Mouse (Mus musculus) hindbrain, embryonic 11.5 days (tissue): ENCODE data around the gene Mad2l2. TPM values are rescaled to one million over a fixed set of nuclear protein-coding genes. Genes with fewer than 3 reads are reported as not detected.

Experiments
- ATAC-seq: fragments of 200-750 bp; cut with Nextera tagmentation; 2 replicates; pipeline ENCODE4 v1.8.0; 2017; ENCODE audit warnings: mild to moderate bottlenecking, moderate TSS enrichment, moderate library complexity; ENCODE audit not compliant: low FRiP score
- DNase-seq: peaks from one replicate; pipeline ENCODE4 v3.0.0-alpha.2; 2015; ENCODE audit warnings: low spot score
- H3K27ac ChIP-seq: fragments of 300-500 bp; sonication (generic); 2 replicates; pipeline ENCODE4 v1.5.1; 2014; ENCODE audit warnings: mild to moderate bottlenecking, low read depth, low read length
- H3K27me3 ChIP-seq: fragments of 300-500 bp; sonication (generic); 2 replicates; pipeline ENCODE4 v1.6.1; 2014; ENCODE audit warnings: mild to moderate bottlenecking, low read length, moderate library complexity, mixed read lengths; ENCODE audit not compliant: control insufficient read depth, insufficient read depth
- H3K36me3 ChIP-seq: fragments of 300-500 bp; sonication (generic); 2 replicates; pipeline ENCODE4 v1.6.1; 2014; ENCODE audit warnings: mild to moderate bottlenecking, low read length, moderate library complexity, mixed read lengths; ENCODE audit not compliant: control insufficient read depth, insufficient read depth
- H3K4me1 ChIP-seq: fragments of 300-500 bp; sonication (generic); replicated peaks from 2 replicates; pipeline ENCODE4 v1.6.1; 2014; ENCODE audit warnings: low read length, mixed read lengths; ENCODE audit not compliant: control insufficient read depth, insufficient read depth
- H3K4me2 ChIP-seq: fragments of 300-500 bp; sonication (generic); replicated peaks from 2 replicates; pipeline ENCODE4 v1.6.1; 2014; ENCODE audit warnings: mild to moderate bottlenecking, low read depth, low read length
- H3K4me3 ChIP-seq: fragments of 300-500 bp; sonication (generic); 2 replicates; pipeline ENCODE4 v1.5.1; 2014; ENCODE audit warnings: low read depth, low read length
- H3K9ac ChIP-seq: fragments of 300-500 bp; sonication (generic); 2 replicates; pipeline ENCODE4 v1.6.1; 2014; ENCODE audit warnings: low read depth, low read length
- H3K9me3 ChIP-seq: fragments of 300-500 bp; sonication (generic); 2 replicates; pipeline ENCODE4 v1.6.1; 2016; ENCODE audit warnings: low read length; ENCODE audit not compliant: control insufficient read depth
- WGBS: fragments of 180-500 bp; shearing (Covaris S2); extraction: QIAGEN DNeasy Blood & Tissue Kit; methylation state at CpG from one replicate; pipeline ENCODE4 v1.1.7; 2014; 5-methylcytosine and 5-hydroxymethylcytosine counted together
- polyA plus RNA-seq: library from polyadenylated mRNA; unstranded; fragments of >200 nt; fragmentation: Nextera tagmentation; extraction: Ambion mirVana; gene quantifications from 2 replicates; pipeline ENCODE4 v1.2.1, GENCODE M21; 2014

Gene Mad2l2
- polyA plus RNA-seq, 1 experiment from 2014 or later: 88.2 TPM

DNA sequence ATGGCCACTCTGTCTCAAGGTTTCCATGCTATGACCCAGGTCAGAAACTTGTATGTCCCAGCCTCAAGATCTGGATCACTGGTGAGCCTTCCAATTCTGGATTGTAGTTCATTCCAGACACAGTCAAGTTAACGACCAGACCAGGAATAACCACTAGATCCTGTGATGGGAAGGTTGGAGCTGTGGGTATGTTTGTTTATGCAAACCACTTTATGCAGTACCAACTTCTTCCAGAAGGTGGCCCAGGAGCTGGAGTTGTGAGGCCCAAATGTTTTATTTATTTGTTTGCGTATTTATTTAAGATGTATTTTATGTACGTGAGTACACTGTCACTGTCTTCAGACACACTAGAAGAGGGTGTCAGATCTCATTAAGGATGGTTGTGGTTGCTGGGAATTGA, 24.8 kb downstream of the Mad2l2 start:
- H3K36me3 ChIP-seq: peaks cover 5% of the 10 kb centered on the region; the same call in 1 of the 2 replicates
- no peak overlapping the region for H3K27ac ChIP-seq
- no peak overlapping the region for H3K9ac ChIP-seq
- DNase-seq: peak; percentile 76
- H3K27me3 ChIP-seq: no peaks in the 10 kb centered on the region
- WGBS: 67% methylated on average over 3 of the region's 3 CpGs
- ATAC-seq: no peak
- H3K4me3 ChIP-seq: no peak overlapping the region
- H3K4me2 ChIP-seq: no peak overlapping the region
- H3K9me3 ChIP-seq: no peaks in the 10 kb centered on the region
- peaks cover 6% of the 10 kb centered on the region for H3K4me1 ChIP-seq

DNA sequence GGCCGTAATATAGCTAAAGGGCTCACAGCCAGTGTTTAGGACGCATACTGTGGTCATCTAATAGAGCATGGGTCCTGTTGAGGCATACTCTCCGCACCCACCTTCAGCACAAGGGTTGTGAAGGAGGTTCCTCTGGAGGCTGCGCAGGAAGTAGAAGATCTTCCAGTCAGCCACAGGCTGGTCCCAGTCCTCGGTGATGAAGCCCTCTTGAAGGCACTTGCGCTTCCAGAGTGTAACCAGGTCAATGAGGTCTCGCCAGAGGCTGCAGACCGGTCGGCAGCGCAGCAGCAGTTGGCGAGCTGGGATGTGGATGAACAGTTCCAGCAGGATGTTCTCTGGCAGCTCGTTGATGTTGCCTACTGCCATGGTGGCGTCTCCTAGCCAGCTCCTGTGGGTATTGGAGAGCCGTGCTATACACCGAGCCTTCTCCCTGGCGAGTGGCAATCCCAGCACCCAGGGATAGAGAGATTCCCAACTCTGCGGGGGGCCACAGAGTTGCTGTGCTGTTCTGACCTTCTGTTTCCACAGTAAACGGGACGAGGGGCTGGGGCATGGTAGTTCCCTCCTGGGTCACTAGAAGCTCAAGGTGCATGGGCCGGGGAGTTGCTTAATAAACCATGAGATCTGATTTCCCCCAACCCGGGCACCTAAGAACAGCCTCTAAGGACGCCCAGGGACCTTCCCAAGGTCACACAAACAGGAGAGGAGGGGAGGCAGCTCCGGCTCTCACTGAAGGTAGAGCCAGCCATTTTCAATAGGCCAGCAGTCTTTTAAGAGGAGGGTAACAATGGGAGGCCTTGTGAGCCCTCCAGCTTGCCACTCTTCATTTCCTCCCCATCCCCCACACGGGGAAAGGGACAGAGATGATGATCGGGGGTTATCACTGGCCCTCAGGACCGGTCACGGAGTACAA, 28.5 kb downstream of the Mad2l2 start:
- H3K4me3 ChIP-seq: peak overlapping the region; percentile 73
- H3K27ac ChIP-seq: peak overlapping the region; percentile 91
- peak overlapping the region; percentile 93 for H3K4me2 ChIP-seq
- H3K9ac ChIP-seq: peak overlapping the region; percentile 85
- WGBS: 24% methylated on average over 27 of the region's 27 CpGs
- H3K36me3 ChIP-seq: peaks cover 5% of the 10 kb centered on the region; the same call in 1 of the 2 replicates
- DNase-seq (peak; percentile 73), ATAC-seq (peak; percentile 25; the same call in 1 of the 2 replicates)
- no peaks in the 10 kb centered on the region for H3K9me3 ChIP-seq
- peaks cover 27% of the 10 kb centered on the region for H3K27me3 ChIP-seq
- peaks cover 8% of the 10 kb centered on the region for H3K4me1 ChIP-seq

DNA sequence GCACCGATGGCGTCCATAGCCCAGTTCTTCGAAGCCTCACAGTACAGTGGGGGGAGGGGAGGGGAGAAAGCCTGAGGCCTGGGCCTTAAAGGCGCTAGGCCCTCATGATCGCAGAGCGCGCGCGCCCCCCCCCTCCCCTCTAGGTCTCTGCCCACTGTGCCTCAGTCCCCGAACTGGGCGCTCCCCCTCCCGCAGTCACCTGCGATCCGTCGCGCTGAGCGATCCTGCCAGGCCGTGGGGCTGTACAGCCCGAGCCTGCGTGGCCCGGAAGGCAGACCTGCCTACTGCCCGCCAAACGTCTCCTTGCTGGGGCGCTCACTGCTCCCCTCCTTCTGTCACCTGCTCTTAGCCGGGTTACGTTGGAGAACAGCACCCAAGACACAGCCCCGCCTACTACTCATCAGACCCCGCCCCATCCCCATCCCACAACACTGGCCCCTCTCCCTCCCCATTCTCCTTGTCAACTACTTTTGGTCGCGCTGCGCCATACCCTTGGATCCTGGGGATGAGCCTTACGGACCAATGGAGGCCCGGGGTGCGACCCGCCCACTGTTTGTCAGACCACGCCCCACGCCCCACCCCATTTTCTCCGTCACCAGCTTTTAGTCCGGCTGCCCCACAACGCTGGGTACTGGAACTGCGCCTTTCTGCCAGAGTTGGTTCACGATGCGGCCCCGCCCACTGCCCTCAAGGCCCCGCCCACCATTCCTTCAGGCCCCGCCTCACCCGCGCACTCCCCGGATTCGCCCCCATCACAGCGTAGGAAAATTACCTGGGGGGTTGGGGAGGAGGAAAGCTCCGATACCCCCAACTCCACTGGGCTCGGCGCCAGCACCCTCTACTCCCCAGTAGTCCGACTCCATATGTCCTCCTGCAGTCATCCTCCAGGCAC, 29.6 kb downstream of the Mad2l2 start:
- Histone ChIP-seq H3K4me3 (peak overlapping the region; percentile 73), H3K9me3 (no peaks in the 10 kb centered on the region), H3K4me2 (peak overlapping the region; percentile 93), H3K4me1 (peaks cover 14% of the 10 kb centered on the region), H3K36me3 (peaks cover 5% of the 10 kb centered on the region; the same call in 1 of the 2 replicates), H3K27me3 (peaks cover 38% of the 10 kb centered on the region), H3K27ac (peak overlapping the region; percentile 91), H3K9ac (peak overlapping the region; percentile 85)
- peak; percentile 97 for DNase-seq
- ATAC-seq: peak; percentile 92
- WGBS: under 1% methylated on average over 44 of the region's 55 CpGs

GRCm38 (mm10) chr4:148160436-148161390, 30.5 kb downstream of the Mad2l2 start, which contains the start of the genes Fbxo44 and Fbxo2:
Fbxo44 (minus strand) TSS chr4:148160482.
Fbxo2 (plus strand) TSS chr4:148160621.
- Histone ChIP-seq H3K4me3 (peak within 1 kb of the TSS; percentile 73), H3K9me3 (no peaks in the 10 kb centered on the region), H3K4me2 (peak within 1 kb of the TSS; percentile 93), H3K4me1 (peaks cover 14% of the 10 kb centered on the region), H3K27ac (peak within 1 kb of the TSS; percentile 91), H3K9ac (peak within 1 kb of the TSS; percentile 85), H3K36me3 (peaks cover 5% of the 10 kb centered on the region; the same call in 1 of the 2 replicates), H3K27me3 (peaks cover 48% of the 10 kb centered on the region)
- ATAC-seq: no peak; the same call in 1 of the 2 replicates
- peak; percentile 61 for DNase-seq
- 1% methylated on average over 43 of the region's 43 CpGs for WGBS

DNA sequence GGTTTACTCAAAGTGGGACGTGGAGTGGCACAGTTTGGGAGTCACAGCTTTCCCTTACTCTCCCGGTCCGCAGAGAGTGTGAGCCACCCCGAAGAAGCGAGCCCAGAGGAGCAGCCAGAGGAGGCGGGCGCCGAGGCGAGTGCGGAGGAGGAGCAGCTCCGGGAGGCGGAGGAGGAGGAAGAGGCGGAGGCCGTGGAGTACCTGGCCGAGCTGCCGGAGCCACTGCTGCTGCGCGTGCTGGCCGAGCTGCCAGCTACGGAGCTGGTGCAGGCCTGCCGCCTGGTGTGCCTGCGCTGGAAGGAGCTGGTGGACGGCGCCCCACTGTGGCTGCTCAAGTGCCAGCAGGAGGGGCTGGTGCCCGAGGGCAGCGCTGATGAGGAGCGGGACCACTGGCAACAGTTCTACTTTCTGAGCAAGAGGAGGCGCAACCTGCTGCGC, 33.8 kb downstream of the Mad2l2 start:
- Histone ChIP-seq H3K27me3 (peaks cover 60% of the 10 kb centered on the region), H3K36me3 (no peaks in the 10 kb centered on the region), H3K9ac (0 out of 2 replicates have a peak overlapping the region, but pooled peaks have one; percentile 34), H3K4me3 (peak overlapping the region; percentile 27), H3K4me1 (peaks cover 12% of the 10 kb centered on the region; the same call in 1 of the 2 replicates), H3K9me3 (no peaks in the 10 kb centered on the region), H3K4me2 (peak overlapping the region; percentile 52), H3K27ac (no peak overlapping the region)
- ATAC-seq (no peak), DNase-seq (peak; percentile 78)
- WGBS: under 1% methylated on average over 28 of the region's 29 CpGs

DNA sequence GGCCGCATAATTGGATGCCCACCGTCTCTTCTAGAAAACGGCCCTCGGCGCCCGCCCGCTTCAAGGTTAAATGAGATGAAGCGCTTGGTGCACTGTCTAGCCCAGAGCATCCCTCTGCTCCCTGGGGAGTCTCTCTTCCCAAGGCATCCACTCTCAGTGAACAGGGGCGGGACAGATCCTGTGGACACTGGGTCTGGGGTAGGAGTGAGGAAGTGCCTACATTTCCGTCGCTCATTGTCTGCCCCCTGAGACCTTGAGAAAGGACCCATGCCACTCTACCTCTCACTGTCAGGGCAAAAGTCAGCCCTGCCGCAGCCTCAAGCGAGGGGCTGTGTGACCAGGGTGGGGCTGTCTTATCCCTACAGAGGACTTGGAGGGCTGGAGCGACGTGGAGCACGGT, 34.3 kb downstream of the Mad2l2 start:
- WGBS: under 1% methylated on average over 16 of the region's 16 CpGs
- Histone ChIP-seq H3K4me1 (peaks cover 12% of the 10 kb centered on the region; the same call in 1 of the 2 replicates), H3K27ac (no peak overlapping the region), H3K36me3 (no peaks in the 10 kb centered on the region), H3K9ac (no peak overlapping the region), H3K9me3 (no peaks in the 10 kb centered on the region), H3K4me3 (peak overlapping the region; percentile 27; the same call in 1 of the 2 replicates), H3K27me3 (peaks cover 60% of the 10 kb centered on the region), H3K4me2 (peak overlapping the region; percentile 52)
- no peak for DNase-seq
- no peak for ATAC-seq

DNA sequence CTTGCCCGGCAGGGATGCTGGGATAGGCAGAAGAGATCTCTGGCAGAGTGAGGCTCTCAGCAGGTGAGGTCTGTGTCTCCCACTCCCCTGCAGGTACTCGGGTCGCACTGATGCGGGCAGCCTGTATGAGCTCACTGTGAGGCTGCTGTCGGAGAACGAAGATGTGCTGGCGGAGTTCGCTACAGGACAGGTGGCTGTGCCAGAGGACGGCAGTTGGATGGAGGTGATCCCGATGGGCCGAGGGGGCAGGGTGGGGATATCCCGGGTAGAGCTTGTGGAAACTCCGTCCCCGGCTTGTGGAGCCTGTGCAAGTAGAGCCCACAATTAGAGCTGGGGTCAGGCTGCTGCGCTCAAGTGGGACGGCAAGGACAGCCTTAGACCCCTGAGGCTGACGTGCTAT, 35.4 kb downstream of the Mad2l2 start:
- peaks cover 12% of the 10 kb centered on the region; the same call in 1 of the 2 replicates for H3K4me1 ChIP-seq

More for the DNA sequence above, 35.4 kb downstream of the Mad2l2 start:
- peaks cover 61% of the 10 kb centered on the region for H3K27me3 ChIP-seq
- 0 out of 2 replicates have a peak overlapping the region, but pooled peaks have one; percentile 13 for H3K4me3 ChIP-seq
- DNase-seq (no peak), ATAC-seq (no peak)
- no peak overlapping the region for H3K9ac ChIP-seq
- no peaks in the 10 kb centered on the region for H3K36me3 ChIP-seq
- WGBS: 6% methylated on average over 17 of the region's 17 CpGs
- H3K9me3 ChIP-seq: no peaks in the 10 kb centered on the region
- H3K27ac ChIP-seq: no peak overlapping the region
- H3K4me2 ChIP-seq: no peak overlapping the region
